Mouse (Mus musculus) forebrain, embryonic 13.5 days (tissue): ENCODE measurements around the gene Ampd1. TPM values are rescaled to one million over a fixed set of nuclear protein-coding genes. Genes with fewer than 3 reads are reported as not detected.
"Not testable (repeated sequence)": the region's sequence is repeated elsewhere in the genome, so short reads cannot be mapped to it uniquely, and the experiment has no call there.

Experiments
- ATAC-seq: fragments of 200-750 bp; cut with Nextera tagmentation; 2 replicates; pipeline ENCODE4 v1.8.0; 2017
- H3K27ac ChIP-seq: fragments of 300-500 bp; sonication (generic); 2 replicates; pipeline ENCODE4 v1.5.1; 2015; ENCODE audit warnings: inconsistent platforms, mild to moderate bottlenecking, moderate library complexity
- H3K27me3 ChIP-seq: fragments of 300-500 bp; sonication (generic); 2 replicates; pipeline ENCODE4 v1.6.1; 2015; ENCODE audit warnings: mild to moderate bottlenecking, inconsistent platforms
- H3K36me3 ChIP-seq: fragments of 300-500 bp; sonication (generic); 2 replicates; pipeline ENCODE4 v1.6.1; 2015; ENCODE audit warnings: mild to moderate bottlenecking, inconsistent platforms; ENCODE audit not compliant: poor library complexity, severe bottlenecking
- H3K4me1 ChIP-seq: fragments of 300-500 bp; sonication (generic); 2 replicates; pipeline ENCODE4 v1.6.1; 2015; ENCODE audit warnings: inconsistent platforms
- H3K4me2 ChIP-seq: fragments of 300-500 bp; sonication (generic); 2 replicates; pipeline ENCODE4 v1.6.1; 2015; ENCODE audit warnings: inconsistent platforms, mild to moderate bottlenecking, moderate library complexity
- H3K4me3 ChIP-seq: fragments of 300-500 bp; sonication (generic); 2 replicates; pipeline ENCODE4 v1.5.1; 2015; ENCODE audit warnings: mild to moderate bottlenecking, inconsistent platforms
- H3K9ac ChIP-seq: fragments of 300-500 bp; sonication (generic); 2 replicates; pipeline ENCODE4 v1.6.1; 2015; ENCODE audit warnings: mild to moderate bottlenecking, inconsistent platforms
- H3K9me3 ChIP-seq: fragments of 300-500 bp; sonication (generic); replicated peaks from 2 replicates; pipeline ENCODE4 v1.6.1; 2016; ENCODE audit warnings: inconsistent platforms
- WGBS: fragments of 180-500 bp; shearing (Covaris S2); methylation state at CpG from one replicate; pipeline ENCODE4 v1.1.7; 2015; 5-methylcytosine and 5-hydroxymethylcytosine counted together
- polyA plus RNA-seq: library from polyadenylated mRNA; unstranded; fragments of >200 nt; fragmentation: Nextera tagmentation; extraction: Ambion mirVana; gene quantifications from 2 replicates; pipeline ENCODE4 v1.2.1, GENCODE M21; 2015

Gene Ampd1
- polyA plus RNA-seq, 1 experiment from 2014 or later: not detected

DNA sequence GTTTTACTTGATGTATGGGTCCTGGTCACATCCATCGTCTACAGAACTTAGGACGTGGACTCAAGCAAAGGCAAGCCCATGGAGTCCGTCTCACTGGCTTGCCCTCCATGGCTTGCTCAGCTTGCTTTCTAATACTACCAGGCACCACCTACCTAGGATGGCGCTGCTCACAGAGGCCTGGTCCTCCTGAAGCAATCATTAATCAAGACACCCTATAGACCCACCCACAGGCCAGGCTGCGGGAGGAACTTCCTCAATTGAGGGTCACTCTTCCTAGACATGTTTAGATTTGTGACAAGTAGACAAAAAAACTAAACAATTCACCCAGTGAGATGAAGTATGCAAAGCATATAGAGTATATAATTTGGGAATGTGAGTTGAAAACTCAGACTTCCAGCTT lies 38.4 kb downstream of the Ampd1 start:
- no peak for ATAC-seq
- H3K4me3 ChIP-seq: no peak overlapping the region

DNA sequence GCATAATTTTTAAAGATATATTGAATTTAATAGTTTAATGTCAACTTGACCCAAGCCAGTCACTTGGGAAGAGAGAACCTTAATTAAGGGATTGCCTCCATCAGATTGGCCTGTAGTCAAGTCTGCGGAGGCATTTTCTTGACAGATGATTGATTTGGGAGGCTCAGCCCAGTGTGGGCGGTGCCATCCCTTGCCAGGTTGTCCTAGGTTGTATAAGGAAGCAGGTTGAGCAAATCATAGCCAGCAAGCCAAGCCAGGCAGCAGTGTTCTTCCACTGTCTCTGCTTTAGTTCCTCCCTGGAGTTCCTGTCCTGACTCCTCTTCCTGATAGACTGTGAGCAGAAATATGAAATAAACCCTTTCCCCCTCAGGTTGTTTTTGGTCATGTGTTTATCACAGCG lies 49.8 kb downstream of the Ampd1 start:
- ATAC-seq: no peak
- WGBS: 92% methylated on average over 3 of the region's 3 CpGs
- H3K4me3 ChIP-seq: no peak overlapping the region
- H3K36me3 ChIP-seq: no peaks in the 10 kb centered on the region
- H3K4me2 ChIP-seq: no peak overlapping the region
- no peak overlapping the region for H3K9ac ChIP-seq
- no peaks in the 10 kb centered on the region for H3K9me3 ChIP-seq
- H3K27me3 ChIP-seq: no peaks in the 10 kb centered on the region
- H3K4me1 ChIP-seq: peaks cover 12% of the 10 kb centered on the region
- H3K27ac ChIP-seq: no peak overlapping the region

More for the DNA sequence above, 38.4 kb downstream of the Ampd1 start:
- H3K36me3 ChIP-seq: no peaks in the 10 kb centered on the region
- H3K9ac ChIP-seq: no peak overlapping the region
- H3K27me3 ChIP-seq: no peaks in the 10 kb centered on the region
- no peak overlapping the region for H3K4me2 ChIP-seq
- H3K9me3 ChIP-seq: no peaks in the 10 kb centered on the region
- H3K27ac ChIP-seq: no peak overlapping the region
- 77% methylated on average over 5 of the region's 5 CpGs for WGBS
- H3K4me1 ChIP-seq: no peaks in the 10 kb centered on the region

- 90% methylated on average over 3 of the region's 3 CpGs for WGBS
Measured at GRCm38 (mm10) chr3:103126138-103126537, 52.3 kb downstream of the Ampd1 start.

GRCm38 (mm10) chr3:103127177-103127576 lies 53.4 kb downstream of the Ampd1 start:
- H3K27ac ChIP-seq: no peak overlapping the region
- no peaks in the 10 kb centered on the region for H3K9me3 ChIP-seq
- H3K36me3 ChIP-seq: no peaks in the 10 kb centered on the region
- no peak for ATAC-seq
- no peak overlapping the region for H3K9ac ChIP-seq
- H3K4me1 ChIP-seq: peaks cover 17% of the 10 kb centered on the region
- no peaks in the 10 kb centered on the region for H3K27me3 ChIP-seq
- no peak overlapping the region for H3K4me2 ChIP-seq
- no peak overlapping the region for H3K4me3 ChIP-seq
- 14% methylated on average over 2 of the region's 2 CpGs for WGBS

More at GRCm38 (mm10) chr3:103126138-103126537, 52.3 kb downstream of the Ampd1 start:
- Histone ChIP-seq H3K4me3 (no peak overlapping the region), H3K36me3 (no peaks in the 10 kb centered on the region), H3K27me3 (no peaks in the 10 kb centered on the region), H3K27ac (no peak overlapping the region), H3K4me1 (peaks cover 17% of the 10 kb centered on the region), H3K4me2 (no peak overlapping the region), H3K9ac (no peak overlapping the region), H3K9me3 (no peaks in the 10 kb centered on the region)
- no peak for ATAC-seq

DNA sequence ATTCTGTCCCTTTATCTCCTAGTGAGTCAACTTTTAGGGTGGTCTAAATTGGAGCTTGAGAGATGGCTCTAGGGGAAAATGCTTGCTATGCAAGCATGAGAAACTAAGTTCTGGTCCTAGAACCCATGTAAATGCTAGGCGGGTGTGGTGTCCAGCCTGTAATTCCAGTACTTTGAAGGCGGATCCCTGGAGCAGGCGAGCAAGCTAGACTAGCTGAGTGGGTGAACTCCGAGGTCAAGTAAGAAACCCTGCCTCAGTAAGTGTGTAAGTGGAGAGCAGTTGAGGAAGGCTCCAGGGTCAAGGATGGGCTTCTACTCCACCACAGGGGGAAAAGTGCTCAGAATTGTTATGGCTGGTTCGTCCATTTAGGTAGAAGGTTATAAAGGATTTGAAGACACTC lies 53.9 kb downstream of the Ampd1 start:
- H3K27ac ChIP-seq: no peak overlapping the region
- ATAC-seq: no peak

GRCm38 (mm10) chr3:103128251-103128650 lies 54.4 kb downstream of the Ampd1 start:
- ATAC-seq: no peak
- Histone ChIP-seq H3K9ac (no peak overlapping the region), H3K27ac (no peak overlapping the region), H3K4me2 (no peak overlapping the region), H3K9me3 (no peaks in the 10 kb centered on the region), H3K4me3 (no peak overlapping the region), H3K27me3 (no peaks in the 10 kb centered on the region), H3K4me1 (peaks cover 17% of the 10 kb centered on the region), H3K36me3 (no peaks in the 10 kb centered on the region)
- 44% methylated on average over 4 of the region's 4 CpGs for WGBS

More for the DNA sequence above, 53.9 kb downstream of the Ampd1 start:
- Histone ChIP-seq H3K4me1 (peaks cover 17% of the 10 kb centered on the region), H3K36me3 (no peaks in the 10 kb centered on the region), H3K4me3 (no peak overlapping the region), H3K9ac (no peak overlapping the region), H3K27me3 (no peaks in the 10 kb centered on the region), H3K9me3 (no peaks in the 10 kb centered on the region), H3K4me2 (no peak overlapping the region)
- 83% methylated on average over 5 of the region's 5 CpGs for WGBS

DNA sequence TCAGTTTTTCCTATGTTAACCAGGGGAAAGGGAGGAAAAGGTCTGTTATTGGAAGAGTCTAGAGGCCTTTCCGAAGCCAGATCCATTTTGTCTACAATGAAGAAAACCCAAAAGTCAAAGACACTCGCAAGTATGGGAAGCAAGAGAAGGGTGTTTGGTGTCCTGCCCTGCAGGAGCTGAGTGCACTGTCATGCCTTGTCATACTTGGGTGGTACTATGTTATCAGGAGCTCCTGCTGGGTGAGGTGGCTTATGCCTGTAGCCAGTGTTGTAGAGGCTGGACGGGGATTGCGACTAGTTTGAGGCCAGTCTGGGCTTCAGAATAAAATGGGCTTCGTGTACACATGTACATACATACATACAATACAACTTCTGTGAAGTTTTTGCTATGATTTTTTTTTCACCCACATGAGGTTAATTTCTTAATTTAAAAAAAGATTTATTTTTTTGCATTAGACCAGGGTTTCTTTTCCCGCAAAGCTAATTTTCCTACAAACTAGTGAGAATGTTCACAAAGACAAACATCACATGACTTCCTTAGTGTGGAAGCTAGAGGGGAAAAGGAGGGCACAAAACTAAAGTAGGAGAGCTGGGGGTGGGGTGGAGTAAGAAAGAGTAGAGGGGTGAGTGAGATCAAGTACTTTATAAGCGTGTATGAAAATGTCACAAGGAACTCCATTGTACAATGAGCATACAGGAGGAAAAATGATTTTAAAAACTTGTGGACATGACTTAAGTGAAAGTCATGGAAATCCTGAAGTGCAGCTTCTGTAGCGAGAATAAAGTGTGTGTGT lies 55.7 kb downstream of the Ampd1 start:
- Histone ChIP-seq H3K9ac (no peak overlapping the region), H3K4me1 (peaks cover 17% of the 10 kb centered on the region), H3K27ac (no peak overlapping the region), H3K4me2 (no peak overlapping the region), H3K27me3 (no peaks in the 10 kb centered on the region), H3K36me3 (no peaks in the 10 kb centered on the region), H3K9me3 (no peaks in the 10 kb centered on the region), H3K4me3 (no peak overlapping the region)
- 92% methylated on average over 8 of the region's 8 CpGs for WGBS
- ATAC-seq: no peak

GRCm38 (mm10) chr3:103130236-103130751 lies 56.5 kb downstream of the Ampd1 start:
- Histone ChIP-seq H3K27ac (no peak overlapping the region), H3K4me1 (peaks cover 17% of the 10 kb centered on the region), H3K36me3 (no peaks in the 10 kb centered on the region), H3K4me2 (no peak overlapping the region), H3K4me3 (no peak overlapping the region), H3K9me3 (no peaks in the 10 kb centered on the region), H3K27me3 (no peaks in the 10 kb centered on the region), H3K9ac (no peak overlapping the region)
- ATAC-seq: no peak
- WGBS: 66% methylated on average over 6 of the region's 6 CpGs

GRCm38 (mm10) chr3:103133098-103133497 lies 59.3 kb downstream of the Ampd1 start:
- H3K4me1 ChIP-seq: peaks cover 5% of the 10 kb centered on the region; the same call in 1 of the 2 replicates
- H3K36me3 ChIP-seq: no peaks in the 10 kb centered on the region
- H3K9ac ChIP-seq: no peak overlapping the region
- no peak overlapping the region for H3K27ac ChIP-seq
- ATAC-seq: no peak
- no peaks in the 10 kb centered on the region for H3K9me3 ChIP-seq
- no peaks in the 10 kb centered on the region for H3K27me3 ChIP-seq
- 92% methylated on average over 10 of the region's 10 CpGs for WGBS
- no peak overlapping the region for H3K4me2 ChIP-seq
- no peak overlapping the region for H3K4me3 ChIP-seq

- ATAC-seq: no peak
- Histone ChIP-seq H3K9ac (no peak overlapping the region), H3K4me1 (no peaks in the 10 kb centered on the region), H3K27me3 (no peaks in the 10 kb centered on the region), H3K27ac (no peak overlapping the region), H3K4me2 (no peak overlapping the region), H3K36me3 (no peaks in the 10 kb centered on the region), H3K4me3 (no peak overlapping the region), H3K9me3 (no peaks in the 10 kb centered on the region)
- 82% methylated on average over 4 of the region's 4 CpGs for WGBS
Measured at GRCm38 (mm10) chr3:103136414-103137077, 62.7 kb downstream of the Ampd1 start.

DNA sequence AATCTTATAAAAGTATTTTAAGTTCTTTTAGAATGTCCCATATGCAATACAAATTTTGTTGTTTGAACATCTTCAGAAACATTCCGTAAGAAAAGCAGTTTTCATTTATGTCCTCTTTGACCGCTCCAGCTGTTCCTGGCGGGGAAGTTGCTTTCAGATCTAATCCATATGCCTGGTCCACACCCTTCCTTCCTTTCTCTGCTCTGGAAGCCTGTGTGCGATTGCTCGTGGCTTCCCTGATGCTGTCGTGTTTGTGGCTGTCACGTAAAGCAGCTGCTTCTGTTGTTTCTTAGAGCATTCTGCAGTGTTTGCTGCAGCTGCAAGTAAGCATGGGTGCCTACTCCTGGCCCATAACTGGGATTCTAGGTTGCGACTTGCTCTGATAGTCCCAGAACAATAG lies 65.2 kb downstream of the Ampd1 start:
- Histone ChIP-seq H3K9me3 (no peaks in the 10 kb centered on the region), H3K27ac (no peak overlapping the region), H3K4me3 (no peak overlapping the region), H3K36me3 (no peaks in the 10 kb centered on the region), H3K4me2 (no peak overlapping the region), H3K9ac (no peak overlapping the region), H3K27me3 (no peaks in the 10 kb centered on the region), H3K4me1 (no peaks in the 10 kb centered on the region)
- no peak for ATAC-seq
- WGBS: 86% methylated on average over 8 of the region's 8 CpGs

DNA sequence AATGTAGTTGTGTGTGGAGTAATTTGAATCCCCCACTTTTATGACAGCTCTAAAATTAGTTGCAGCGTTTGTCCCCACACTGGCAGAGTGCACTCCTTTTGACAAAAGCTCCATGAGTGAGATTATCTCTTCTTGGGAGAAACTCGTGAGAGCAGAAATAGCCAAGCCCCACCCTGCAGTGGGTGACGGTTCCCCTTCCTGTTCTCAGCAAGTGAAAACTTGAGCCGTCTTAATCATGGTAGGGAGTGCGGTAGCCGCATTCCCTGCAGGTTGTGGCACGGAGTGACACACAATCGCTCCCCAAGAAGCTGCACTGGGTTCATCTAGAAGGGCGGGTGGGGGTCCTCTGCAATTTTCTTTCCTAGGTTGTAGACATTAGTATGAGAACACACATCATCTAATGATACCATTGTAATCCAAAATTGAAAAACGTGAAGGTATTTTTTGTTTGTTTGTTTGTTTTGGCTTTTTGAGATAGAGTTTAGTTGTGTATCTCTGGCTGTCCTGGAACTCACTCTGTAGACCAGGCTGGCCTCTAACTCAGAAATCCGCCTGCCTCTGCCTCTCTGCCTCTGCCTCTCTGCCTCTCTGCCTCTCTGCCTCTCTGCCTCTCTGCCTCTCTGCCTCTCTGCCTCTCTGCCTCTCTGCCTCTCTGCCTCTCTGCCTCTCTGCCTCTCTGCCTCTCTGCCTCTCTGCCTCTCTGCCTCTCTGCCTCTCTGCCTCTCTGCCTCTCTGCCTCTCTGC lies 66.5 kb downstream of the Ampd1 start:
- not testable (repeated sequence) for H3K9ac ChIP-seq, H3K9me3 ChIP-seq, H3K27me3 ChIP-seq, H3K4me1 ChIP-seq, H3K27ac ChIP-seq, H3K4me2 ChIP-seq, H3K36me3 ChIP-seq, H3K4me3 ChIP-seq, ATAC-seq
- WGBS: 70% methylated on average over 11 of the region's 11 CpGs
